Mouse (Mus musculus): ENCODE measurements around the gene Cadm1. TPM values are rescaled to one million over a fixed set of nuclear protein-coding genes. Genes with fewer than 3 reads are reported as not detected.

Gene Cadm1
- total RNA-seq, 2 experiments from 2014 or later, result 7.4 to 10.7 TPM

GRCm38 (mm10) chr9:47741751-47742150 lies 211.8 kb downstream of the Cadm1 start:
- no peak for DNase-seq

GRCm38 (mm10) chr9:47744916-47745315 lies 214.9 kb downstream of the Cadm1 start:
- DNase-seq, result no peak

GRCm38 (mm10) chr9:47745716-47746115 lies 215.7 kb downstream of the Cadm1 start:
- no peak for DNase-seq

GRCm38 (mm10) chr9:47749160-47749559 lies 219.2 kb downstream of the Cadm1 start:
- no peak for DNase-seq

- DNase-seq, result no peak
Observed at GRCm38 (mm10) chr9:47752516-47752915, 222.5 kb downstream of the Cadm1 start.

- no peak for DNase-seq
Observed at GRCm38 (mm10) chr9:47753127-47753526, 223.2 kb downstream of the Cadm1 start.

GRCm38 (mm10) chr9:47755119-47755518 lies 225.1 kb downstream of the Cadm1 start:
- no peak for DNase-seq

GRCm38 (mm10) chr9:47757798-47758197 lies 227.8 kb downstream of the Cadm1 start:
- DNase-seq, result no peak

- no peak for DNase-seq
Observed at GRCm38 (mm10) chr9:47758320-47758719, 228.3 kb downstream of the Cadm1 start.

- no peak for DNase-seq
Observed at GRCm38 (mm10) chr9:47759807-47760206, 229.8 kb downstream of the Cadm1 start.

- DNase-seq, result no peak
Observed at GRCm38 (mm10) chr9:47761601-47762000, 231.6 kb downstream of the Cadm1 start.

- no peak for DNase-seq
Observed at GRCm38 (mm10) chr9:47762913-47763312, 232.9 kb downstream of the Cadm1 start.

GRCm38 (mm10) chr9:47764920-47765319 lies 234.9 kb downstream of the Cadm1 start:
- no peak for DNase-seq

GRCm38 (mm10) chr9:47765323-47765722 lies 235.3 kb downstream of the Cadm1 start:
- no peak for DNase-seq

GRCm38 (mm10) chr9:47766342-47766741 lies 236.4 kb downstream of the Cadm1 start:
- DNase-seq, result no peak

- no peak for DNase-seq
Observed at GRCm38 (mm10) chr9:47770836-47771235, 240.9 kb downstream of the Cadm1 start.

GRCm38 (mm10) chr9:47771953-47772352 lies 242.0 kb downstream of the Cadm1 start:
- no peak for DNase-seq

- DNase-seq, result no peak
Observed at GRCm38 (mm10) chr9:47772750-47773149, 242.8 kb downstream of the Cadm1 start.

GRCm38 (mm10) chr9:47776941-47777919 lies 247.3 kb downstream of the Cadm1 start:
- no peak for DNase-seq

- no peak for DNase-seq
Observed at GRCm38 (mm10) chr9:47778438-47778837, 248.5 kb downstream of the Cadm1 start.

- DNase-seq, result no peak
Observed at GRCm38 (mm10) chr9:47779291-47779690, 249.3 kb downstream of the Cadm1 start.

GRCm38 (mm10) chr9:47786642-47787041 lies 256.7 kb downstream of the Cadm1 start:
- no peak for DNase-seq

- DNase-seq, result no peak
Observed at GRCm38 (mm10) chr9:47798478-47798877, 268.5 kb downstream of the Cadm1 start.

- DNase-seq, result no peak
Observed at GRCm38 (mm10) chr9:47801242-47801641, 271.3 kb downstream of the Cadm1 start.
